Mouse (Mus musculus): ENCODE results near the gene Taf1d.

GRCm38 (mm10) chr9:15312054-15312735 lies 6.2 kb downstream of the Taf1d start:
- no peak for TF ChIP-seq POLR2A (IDR thresholded peaks at IDR 0.05; ENCODE audit: control insufficient read depth, low read depth, low read length)
- TF ChIP-seq CTCF (IDR thresholded peaks at IDR 0.05; ENCODE audit: control insufficient read depth, insufficient read depth, insufficient replicate concordance, low read depth, low read length), result no peak

Measured in testis, adult 2 months (tissue).